Mouse (Mus musculus): ENCODE results near the gene Prkci.

DNA sequence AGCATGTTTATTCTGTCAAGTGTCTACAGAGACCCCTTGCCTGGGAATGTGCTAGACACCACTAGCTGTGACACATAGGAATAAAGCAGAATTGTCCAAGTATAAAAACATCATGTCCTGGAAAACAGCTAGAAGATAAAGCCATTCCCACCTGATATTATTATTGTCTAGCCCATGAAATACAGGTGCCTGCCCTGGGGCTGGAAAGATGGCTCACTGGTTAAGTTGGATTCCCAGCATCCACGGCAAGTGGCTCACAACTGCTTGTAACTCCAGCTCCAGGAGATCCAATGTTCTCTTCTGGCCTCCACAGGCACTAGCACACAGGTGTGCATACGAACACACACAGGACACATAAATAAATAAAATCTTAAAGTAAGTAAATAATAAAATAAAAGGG lies 36.8 kb upstream of the Prkci start:
- TF ChIP-seq GATA1 (IDR thresholded peaks at IDR 0.05; ENCODE audit: low read length) (no peak), TAL1 (IDR thresholded peaks at IDR 0.05; ENCODE audit: low read length) (no peak)

Data from erythroblast, embryonic 14.5 days (primary cell).